Mouse (Mus musculus): ENCODE data around the gene Epha8. TPM values are rescaled to one million over a fixed set of nuclear protein-coding genes. Genes with fewer than 3 reads are reported as not detected.

Epha8 gene
- polyA plus RNA-seq, 1 experiment from 2014 or later = 0.52 TPM

- no peaks in the 10 kb centered on the region for H3K4me1 ChIP-seq (ENCODE audit: control insufficient read depth, insufficient read depth, low read length)
- ATAC-seq (ENCODE audit: insufficient number of reproducible peaks, insufficient read depth, low FRiP score, low read depth) = no peak
- WGBS = 64% methylated on average over 7 of the region's 7 CpGs
- H3K9ac ChIP-seq (replicated peaks; ENCODE audit: low read depth, low read length) = no peak within 1 kb of the TSS
- H3K9me3 ChIP-seq (ENCODE audit: control insufficient read depth, low read depth, low read length) = no peaks in the 10 kb centered on the region
- H3K27me3 ChIP-seq (ENCODE audit: control insufficient read depth, insufficient read depth, low read length) = no peaks in the 10 kb centered on the region
- no peak within 1 kb of the TSS for H3K4me2 ChIP-seq (replicated peaks; ENCODE audit: low read depth, low read length)
- no peak within 1 kb of the TSS for H3K4me3 ChIP-seq (ENCODE audit: low read depth, low read length)
- H3K36me3 ChIP-seq (ENCODE audit: control insufficient read depth, insufficient read depth, low read length) = no peaks in the 10 kb centered on the region
- H3K27ac ChIP-seq (ENCODE audit: low read length) = no peak within 1 kb of the TSS
Observed at GRCm38 (mm10) chr4:136886101-136886500, 70.5 kb downstream of the Epha8 start, which contains the start of gene C1qb. Gene C1qb, minus strand, starts transcription at chr4:136886187.

Other genes starting within 250 kb of the Epha8 start
- gene Ephb2, start 120.8 kb downstream of the Epha8 start, polyA plus RNA-seq (2014; fragmentation: Nextera tagmentation; extraction: Ambion mirVana) = 7.5 and 7.6 TPM in 2 replicates
- gene C1qb, start 70.6 kb downstream of the Epha8 start, polyA plus RNA-seq (2014; fragmentation: Nextera tagmentation; extraction: Ambion mirVana) = 68.5 and 71.1 TPM in 2 replicates
- gene C1qc, start 63.8 kb downstream of the Epha8 start, polyA plus RNA-seq (2014; fragmentation: Nextera tagmentation; extraction: Ambion mirVana) = 33.6 and 34.2 TPM in 2 replicates
- 34.5 and 41.5 TPM in 2 replicates for gene C1qa, start 58.0 kb downstream of the Epha8 start, polyA plus RNA-seq (2014; fragmentation: Nextera tagmentation; extraction: Ambion mirVana)
- gene Zbtb40, start 92.0 kb upstream of the Epha8 start, polyA plus RNA-seq (2014; fragmentation: Nextera tagmentation; extraction: Ambion mirVana) = 4.4 and 4.7 TPM in 2 replicates

Measured in stomach, embryonic 14.5 days (tissue).